Mouse (Mus musculus) spleen, adult 2 months (tissue): ENCODE measurements around the gene Afg1l.

Source experiments
- CTCF ChIP-seq: fragments of 200-500 bp; IDR thresholded peaks from 2 replicates; pipeline ENCODE4 v1.5.1; 2011; ENCODE audit warnings: mild to moderate bottlenecking, inconsistent platforms; ENCODE audit not compliant: insufficient read depth, insufficient read length, insufficient replicate concordance; ENCODE audit errors: extremely low read depth
- POLR2A ChIP-seq: fragments of 200-500 bp; IDR thresholded peaks from 2 replicates; pipeline ENCODE4 v1.6.1; 2011; ENCODE audit warnings: low read depth, low read length, inconsistent platforms

- TF ChIP-seq CTCF (no peak), POLR2A (no peak)
Measured at GRCm38 (mm10) chr10:42501161-42501560, 22.8 kb upstream of the Afg1l start.
